23 mouse cellular contexts compared by ENCODE assay signal in genomic region chr4:145313966-145314365, GRCm38 (mm10). TPM values are rescaled to one million over a fixed set of nuclear protein-coding genes. Genes with fewer than 3 reads are reported as not detected.
DNase-seq lines count a peak whose midpoint lies in the region; ATAC-seq and TF ChIP-seq lines count a peak whose summit lies in the region.
"Had no signal": no experiment of that assay in that cellular context is flagged by ENCODE, and none has a peak within 500 bp of the region (broad histone marks: within the 10 kb centered on the region; RNA-seq: fewer than 3 reads in every experiment).

No protein-coding gene starts in this region.

- no peaks in the 10 kb centered on the region for H3K9me3 ChIP-seq in embryonic facial prominence, embryonic 13.5 days
- no peaks in the 10 kb centered on the region for H3K9me3 ChIP-seq in embryonic facial prominence, embryonic 10.5 days
- no peaks in the 10 kb centered on the region for H3K9me3 ChIP-seq in midbrain, embryonic 14.5 days (ENCODE audit: control insufficient read depth, low read length)
- no peaks in the 10 kb centered on the region for H3K9me3 ChIP-seq in forebrain, embryonic 13.5 days (replicated peaks)
- H3K9me3 ChIP-seq: forebrain, embryonic 12.5 days; heart, embryonic 15.5 days had no signal

- H3K27ac ChIP-seq in embryonic facial prominence, embryonic 13.5 days: no peak overlapping the region
- no peak overlapping the region for H3K27ac ChIP-seq in embryonic facial prominence, embryonic 10.5 days (replicated peaks)
- H3K27ac ChIP-seq in thymus, adult 2 months (ENCODE audit: control insufficient read depth, insufficient read depth, low read length): no peak overlapping the region
- no peak overlapping the region for H3K27ac ChIP-seq in midbrain, embryonic 14.5 days (replicated peaks; ENCODE audit: low read depth, low read length)
- H3K27ac ChIP-seq in forebrain, embryonic 13.5 days: no peak overlapping the region
- H3K27ac ChIP-seq: forebrain, embryonic 12.5 days; heart, embryonic 15.5 days; hindbrain, postnatal 0 days; layer of hippocampus, adult 2 months had no signal

- DNase-seq in embryonic facial prominence, embryonic 10.5 days (ENCODE audit: low spot score): no peak
- DNase-seq in thymus, adult 2 months: peak; percentile 32
- no peak for DNase-seq in thymus, postnatal 0 days (ENCODE audit: low spot score)
- no peak for DNase-seq in cerebellum, postnatal 36 days
- DNase-seq in midbrain, embryonic 14.5 days: no peak
- DNase-seq: adrenal gland, postnatal 36 days; cerebellum, adult 18-20 months; gastrocnemius, postnatal 14 days; kidney, adult 8-10 months; kidney, postnatal 14 days; layer of hippocampus, postnatal 36 days; lung, adult 18-20 months; lung, postnatal 14 days; right cerebral cortex, postnatal 4 days had no signal

- H3K4me2 ChIP-seq in embryonic facial prominence, embryonic 13.5 days: no peak overlapping the region
- no peak overlapping the region for H3K4me2 ChIP-seq in midbrain, embryonic 14.5 days (ENCODE audit: low read length)
- H3K4me2 ChIP-seq in forebrain, embryonic 13.5 days: no peak overlapping the region
- H3K4me2 ChIP-seq: forebrain, embryonic 12.5 days; heart, embryonic 15.5 days had no signal

- TF ChIP-seq POLR2A in thymus, adult 2 months (IDR thresholded peaks at IDR 0.05; ENCODE audit: control insufficient read depth, extremely low read depth, insufficient read depth, low read length, poor library complexity): no peak

- no peaks in the 10 kb centered on the region for H3K4me1 ChIP-seq in embryonic facial prominence, embryonic 13.5 days
- peaks cover 5% of the 10 kb centered on the region; the same call in 1 of the 2 replicates for H3K4me1 ChIP-seq in embryonic facial prominence, embryonic 10.5 days
- H3K4me1 ChIP-seq in thymus, adult 2 months (replicated peaks; ENCODE audit: control insufficient read depth, insufficient read depth, low read length): peaks cover 23% of the 10 kb centered on the region
- no peaks in the 10 kb centered on the region for H3K4me1 ChIP-seq in midbrain, embryonic 14.5 days (ENCODE audit: control insufficient read depth, insufficient read depth, low read length)
- no peaks in the 10 kb centered on the region for H3K4me1 ChIP-seq in forebrain, embryonic 13.5 days
- H3K4me1 ChIP-seq: forebrain, embryonic 12.5 days; heart, embryonic 15.5 days had no signal

- no peak overlapping the region for H3K4me3 ChIP-seq in embryonic facial prominence, embryonic 13.5 days
- no peak overlapping the region for H3K4me3 ChIP-seq in embryonic facial prominence, embryonic 10.5 days
- no peak overlapping the region for H3K4me3 ChIP-seq in thymus, adult 2 months (ENCODE audit: control insufficient read depth, insufficient read depth, low read length)
- no peak overlapping the region for H3K4me3 ChIP-seq in midbrain, embryonic 14.5 days (replicated peaks; ENCODE audit: low read depth, low read length)
- no peak overlapping the region for H3K4me3 ChIP-seq in forebrain, embryonic 13.5 days
- H3K4me3 ChIP-seq: forebrain, embryonic 12.5 days; heart, embryonic 15.5 days; layer of hippocampus, adult 2 months had no signal

- 73% methylated on average over 4 of the region's 4 CpGs for WGBS in embryonic facial prominence, embryonic 13.5 days
- WGBS in embryonic facial prominence, embryonic 10.5 days: 90% methylated on average over 4 of the region's 4 CpGs
- 72% methylated on average over 4 of the region's 4 CpGs for WGBS in thymus, adult 2 months
- WGBS in midbrain, embryonic 14.5 days: 92% methylated on average over 4 of the region's 4 CpGs
- WGBS in forebrain, embryonic 13.5 days: 85% methylated on average over 4 of the region's 4 CpGs

- no peaks in the 10 kb centered on the region for H3K36me3 ChIP-seq in embryonic facial prominence, embryonic 13.5 days
- no peaks in the 10 kb centered on the region for H3K36me3 ChIP-seq in embryonic facial prominence, embryonic 10.5 days (replicated peaks)
- H3K36me3 ChIP-seq in thymus, adult 2 months (ENCODE audit: control insufficient read depth, insufficient read depth, low read length): no peaks in the 10 kb centered on the region
- no peaks in the 10 kb centered on the region for H3K36me3 ChIP-seq in midbrain, embryonic 14.5 days (ENCODE audit: control insufficient read depth, insufficient read depth, low read length)
- H3K36me3 ChIP-seq in forebrain, embryonic 13.5 days (ENCODE audit: poor library complexity, severe bottlenecking): no peaks in the 10 kb centered on the region
- H3K36me3 ChIP-seq: forebrain, embryonic 12.5 days; heart, embryonic 15.5 days had no signal

- ATAC-seq in embryonic facial prominence, embryonic 13.5 days (ENCODE audit: insufficient number of reproducible peaks, insufficient read depth, low FRiP score, low TSS enrichment, low read depth): peak; percentile 34; the same call in 1 of the 2 replicates
- ATAC-seq in megakaryocyte progenitor cell, adult 5-6 weeks (replicated peaks; ENCODE audit: poor library complexity): peak; percentile 19; the same call in 1 of the 2 replicates
- ATAC-seq in midbrain, embryonic 14.5 days (ENCODE audit: low FRiP score, low TSS enrichment): no peak
- no peak for ATAC-seq in forebrain, embryonic 13.5 days
- ATAC-seq: hindbrain, postnatal 0 days; midbrain, embryonic 16.5 days had no signal

- TF ChIP-seq CTCF in thymus, adult 2 months (IDR thresholded peaks at IDR 0.05; ENCODE audit: borderline replicate concordance, control insufficient read depth, extremely low read depth, insufficient read depth, low read length, poor library complexity): peak; percentile 43; the same call in 1 of the 2 replicates

- no peak overlapping the region for H3K9ac ChIP-seq in embryonic facial prominence, embryonic 13.5 days
- H3K9ac ChIP-seq in midbrain, embryonic 14.5 days (replicated peaks; ENCODE audit: low read length): no peak overlapping the region
- no peak overlapping the region for H3K9ac ChIP-seq in forebrain, embryonic 13.5 days
- H3K9ac ChIP-seq: forebrain, embryonic 12.5 days; heart, embryonic 15.5 days had no signal

- H3K27me3 ChIP-seq in embryonic facial prominence, embryonic 13.5 days: peaks cover 32% of the 10 kb centered on the region
- peaks cover 26% of the 10 kb centered on the region for H3K27me3 ChIP-seq in embryonic facial prominence, embryonic 10.5 days (replicated peaks; ENCODE audit: low read depth, poor library complexity, severe bottlenecking)
- no peaks in the 10 kb centered on the region for H3K27me3 ChIP-seq in thymus, adult 2 months (ENCODE audit: control insufficient read depth, insufficient read depth, low read length)
- H3K27me3 ChIP-seq in midbrain, embryonic 14.5 days (ENCODE audit: control insufficient read depth, insufficient read depth, low read length): no peaks in the 10 kb centered on the region
- H3K27me3 ChIP-seq in forebrain, embryonic 13.5 days: peaks cover 12% of the 10 kb centered on the region; the same call in 1 of the 2 replicates

RNA-seq across cellular contexts. Expression of gene Tnfrsf8, which starts 1.0 kb away (rescaled TPM):
- 0.06 and 0.10 TPM in 2 replicates for polyA plus RNA-seq in embryonic facial prominence, embryonic 13.5 days (2015; fragmentation: Nextera tagmentation; extraction: Ambion mirVana)
- polyA plus RNA-seq in embryonic facial prominence, embryonic 10.5 days (2016; fragmentation: Nextera tagmentation; extraction: Ambion mirVana): not detected in 2 replicates
- polyA plus RNA-seq in thymus, adult 2 months (2012; rRNA removed): 12.2 and 13.5 TPM in 2 replicates
- 13.6 and 15.3 TPM in 2 replicates for polyA plus RNA-seq in thymus, postnatal 0 days (2015; fragmentation: Nextera tagmentation; extraction: Ambion mirVana)
- 1.4 TPM in 2 replicates for total RNA-seq in megakaryocyte progenitor cell, adult 5-6 weeks (2015)
- 0.74 and 1.1 TPM in 2 replicates for total RNA-seq in megakaryocyte progenitor cell, adult 5-6 weeks (2017)
- 0.29 and 0.39 TPM in 2 replicates for polyA plus RNA-seq in midbrain, embryonic 14.5 days (2014; fragmentation: Nextera tagmentation; extraction: Ambion mirVana)
- polyA plus RNA-seq in forebrain, embryonic 13.5 days (2015; fragmentation: Nextera tagmentation; extraction: Ambion mirVana): 0.08 and 0.18 TPM in 2 replicates
- total RNA-seq: hematopoietic stem cell, adult 5-6 weeks had no signal

Comparison
In these comparisons a context has a peak if more than half of its experiments do, and no peak if none do; other contexts are left out.
1. ATAC-seq: peak in embryonic facial prominence, embryonic 13.5 days (single experiment) and megakaryocyte progenitor cell, adult 5-6 weeks (single experiment); none in midbrain, embryonic 14.5 days (single experiment) and forebrain, embryonic 13.5 days (single experiment).